Mouse (Mus musculus): ENCODE data around the gene Mast4.

Mast4 gene

DNA sequence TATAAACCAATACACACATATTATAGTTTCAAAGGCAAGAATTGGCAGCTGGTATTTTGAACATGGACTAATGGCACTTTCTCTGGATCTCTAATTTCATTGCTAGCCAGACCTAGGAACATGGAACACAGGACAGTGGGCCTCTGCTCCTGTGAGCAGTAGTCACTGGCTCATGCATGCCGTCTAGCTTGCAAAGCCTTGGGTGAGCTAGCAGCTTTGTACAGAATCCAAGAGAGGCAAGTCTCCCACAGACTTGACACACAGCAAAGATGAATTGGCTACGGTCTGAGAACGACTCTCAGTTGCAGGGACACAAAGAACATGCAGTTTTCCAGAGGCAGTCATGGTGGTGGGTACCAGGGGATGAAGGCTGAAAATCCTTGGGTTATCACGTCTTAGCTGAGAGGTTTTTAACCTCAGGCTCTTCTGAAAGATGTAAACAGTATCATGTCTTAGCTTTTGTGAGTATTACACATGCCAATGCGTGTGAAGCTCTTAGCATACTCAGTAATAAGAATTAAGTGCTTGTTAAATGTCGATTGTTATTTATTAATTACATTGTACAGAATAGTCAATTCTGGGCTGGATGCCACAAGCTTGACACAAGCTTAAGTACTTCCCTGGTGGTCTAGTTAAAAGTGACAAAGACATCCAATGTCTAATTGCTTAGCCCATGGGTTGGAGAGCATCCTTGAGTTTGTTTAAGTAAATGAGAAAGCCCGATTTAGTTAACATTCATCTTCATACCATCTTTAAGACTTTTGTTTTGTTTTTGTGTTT is 550.6 kb downstream of the Mast4 start:
- no peak for DNase-seq (ENCODE audit: low spot score)

GRCm38 (mm10) chr13:102779275-102779674 is 555.0 kb downstream of the Mast4 start:
- DNase-seq (ENCODE audit: low spot score): no peak

- DNase-seq (ENCODE audit: low spot score): no peak
Observed at GRCm38 (mm10) chr13:102778859-102779258, 555.4 kb downstream of the Mast4 start.

DNA sequence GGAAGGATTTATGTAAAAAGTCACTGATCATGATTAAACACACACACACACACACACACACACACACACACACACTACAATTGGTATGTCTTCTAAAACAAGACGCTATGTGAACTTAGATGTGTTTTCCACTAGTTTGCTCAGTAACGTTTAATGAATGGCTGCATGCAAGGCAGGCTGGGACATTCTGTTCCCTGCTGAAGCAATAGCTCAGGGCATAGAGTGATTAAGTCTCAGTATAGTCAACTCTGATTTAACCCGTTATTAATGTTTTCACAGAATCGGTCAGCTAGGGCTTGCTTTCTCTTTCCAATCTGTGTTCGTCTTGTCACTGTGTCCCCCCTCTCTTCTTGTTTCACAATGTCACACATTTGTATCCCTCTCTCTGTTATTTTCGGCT is 558.8 kb downstream of the Mast4 start:
- DNase-seq (ENCODE audit: low spot score): no peak

DNA sequence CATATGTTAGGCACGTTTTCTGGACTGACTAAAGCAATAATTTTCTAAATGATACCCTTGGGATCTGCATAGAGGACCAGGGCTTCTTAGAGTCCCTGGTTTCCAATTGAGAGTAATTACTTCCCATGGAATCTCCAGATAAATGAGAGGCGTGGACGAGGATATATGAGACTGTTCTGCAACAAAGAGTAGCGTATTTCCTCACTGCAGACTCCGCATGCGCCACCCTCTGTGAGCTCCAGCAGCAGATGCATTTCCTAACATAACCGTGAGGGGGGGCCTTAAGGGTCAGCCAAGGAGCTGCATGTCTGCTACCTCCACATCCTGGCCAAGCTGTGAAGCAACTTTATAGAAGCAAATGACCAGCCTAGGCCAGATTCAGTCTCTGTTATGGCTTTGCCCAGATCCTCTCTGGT is 559.5 kb downstream of the Mast4 start:
- no peak for DNase-seq (ENCODE audit: low spot score)

DNA sequence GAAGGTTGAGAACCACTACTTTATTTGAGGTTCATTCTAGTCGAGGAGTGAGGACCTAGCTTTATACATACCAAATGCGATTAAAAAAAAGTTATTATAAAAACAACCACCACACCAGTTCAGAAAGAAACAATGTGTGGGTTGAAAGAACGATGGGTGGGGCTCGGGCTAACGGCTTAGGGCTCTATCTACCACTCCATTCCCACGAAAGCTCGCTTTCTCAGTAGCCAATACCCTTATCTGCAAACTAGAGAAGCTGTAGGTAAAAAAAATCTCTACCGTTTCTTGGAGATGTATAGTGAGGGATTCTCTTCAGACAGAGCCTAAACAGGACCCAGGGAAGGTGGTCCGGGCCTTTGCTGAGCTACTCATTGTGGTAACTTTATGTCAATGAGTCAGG is 561.1 kb downstream of the Mast4 start:
- DNase-seq (ENCODE audit: low spot score): no peak

GRCm38 (mm10) chr13:102770194-102770593 is 564.1 kb downstream of the Mast4 start:
- DNase-seq (ENCODE audit: low spot score): no peak

GRCm38 (mm10) chr13:102768512-102768911 is 565.8 kb downstream of the Mast4 start:
- DNase-seq (ENCODE audit: low spot score): no peak

GRCm38 (mm10) chr13:102767110-102767509 is 567.2 kb downstream of the Mast4 start:
- no peak for DNase-seq (ENCODE audit: low spot score)

DNA sequence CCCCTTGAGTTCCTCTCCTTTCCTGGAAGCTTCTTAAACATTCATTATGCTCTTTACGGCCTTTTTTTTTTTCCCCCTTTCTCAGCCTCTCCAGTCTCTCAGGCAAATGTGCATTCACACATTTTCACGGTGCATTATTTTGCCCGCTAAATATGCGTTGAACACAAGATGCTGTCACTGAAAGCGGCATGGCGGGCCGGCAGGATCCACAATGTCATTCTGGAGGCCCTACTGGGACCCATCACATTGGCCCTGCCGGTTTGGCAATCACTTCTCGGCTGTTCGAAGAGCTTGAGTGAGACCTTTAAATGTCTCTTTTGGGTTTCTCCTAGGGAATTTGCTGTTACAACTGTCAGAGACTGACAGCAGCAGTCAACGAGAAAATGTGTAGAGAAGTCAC is 569.1 kb downstream of the Mast4 start:
- no peak for DNase-seq (ENCODE audit: low spot score)

- no peak for DNase-seq (ENCODE audit: low spot score)
Observed at GRCm38 (mm10) chr13:102764218-102764617, 570.1 kb downstream of the Mast4 start.

DNA sequence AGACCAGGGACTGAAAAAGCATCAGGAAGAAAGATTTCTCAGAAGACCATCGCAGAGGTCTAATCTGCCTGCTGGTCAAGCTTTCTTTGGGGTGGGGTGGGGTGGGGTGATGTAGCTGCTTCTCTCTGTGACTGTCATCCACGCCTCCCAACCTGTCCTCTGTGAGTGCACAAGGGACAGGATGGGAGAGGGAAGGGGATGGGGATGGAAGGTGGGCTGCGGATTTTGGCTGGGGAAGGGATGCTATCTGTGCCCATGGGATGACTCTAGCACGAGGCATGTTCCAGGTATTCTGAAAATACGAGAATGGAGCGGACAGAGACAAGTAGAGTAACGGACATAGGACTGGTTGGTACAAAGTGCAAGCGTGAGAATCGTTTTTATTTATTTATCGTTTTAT is 572.1 kb downstream of the Mast4 start:
- DNase-seq (ENCODE audit: low spot score): no peak

DNA sequence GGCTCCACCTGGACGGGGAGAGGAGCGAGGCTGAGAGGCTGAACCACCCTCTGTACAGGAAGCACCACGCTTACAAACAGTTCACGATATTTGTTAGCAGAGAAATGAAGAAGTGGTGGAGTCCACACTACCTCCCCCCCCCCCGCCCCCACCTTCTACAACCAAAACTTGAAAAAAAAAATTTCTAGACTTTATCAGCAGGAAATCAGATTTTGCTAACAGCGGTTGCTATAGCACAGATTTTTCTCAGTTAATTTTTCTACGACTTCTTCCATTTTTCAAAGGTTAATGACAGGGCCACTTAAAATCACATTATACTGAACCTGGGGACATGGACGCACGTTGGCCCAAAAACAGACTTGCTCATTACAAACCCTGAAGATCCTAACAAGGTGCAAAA is 572.9 kb downstream of the Mast4 start:
- DNase-seq (ENCODE audit: low spot score): no peak

- no peak for DNase-seq (ENCODE audit: low spot score)
Observed at GRCm38 (mm10) chr13:102758021-102758420, 576.3 kb downstream of the Mast4 start.

- no peak for DNase-seq (ENCODE audit: low spot score)
Observed at GRCm38 (mm10) chr13:102756071-102756470, 578.2 kb downstream of the Mast4 start.

DNA sequence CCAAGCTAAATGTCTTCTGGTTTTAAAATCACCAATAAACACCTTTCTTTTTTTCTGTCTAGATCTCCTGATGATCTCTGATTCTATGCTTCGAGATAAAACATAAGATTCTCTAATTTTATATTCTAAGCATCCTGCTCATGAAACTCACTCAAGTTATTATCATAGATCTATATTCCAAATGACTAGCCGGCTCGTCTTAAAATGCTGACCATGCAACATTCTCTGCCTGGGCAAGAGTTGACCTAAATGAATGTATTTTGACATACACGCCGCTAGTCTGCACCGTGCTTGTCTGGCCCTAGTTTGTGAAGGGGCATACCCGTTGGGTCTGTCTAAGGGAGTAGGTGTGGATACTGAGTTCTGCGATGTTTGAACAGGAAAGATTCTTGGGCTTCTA is 579.2 kb downstream of the Mast4 start:
- DNase-seq (ENCODE audit: low spot score): no peak

- no peak for DNase-seq (ENCODE audit: low spot score)
Observed at GRCm38 (mm10) chr13:102753714-102754556, 580.4 kb downstream of the Mast4 start.

DNA sequence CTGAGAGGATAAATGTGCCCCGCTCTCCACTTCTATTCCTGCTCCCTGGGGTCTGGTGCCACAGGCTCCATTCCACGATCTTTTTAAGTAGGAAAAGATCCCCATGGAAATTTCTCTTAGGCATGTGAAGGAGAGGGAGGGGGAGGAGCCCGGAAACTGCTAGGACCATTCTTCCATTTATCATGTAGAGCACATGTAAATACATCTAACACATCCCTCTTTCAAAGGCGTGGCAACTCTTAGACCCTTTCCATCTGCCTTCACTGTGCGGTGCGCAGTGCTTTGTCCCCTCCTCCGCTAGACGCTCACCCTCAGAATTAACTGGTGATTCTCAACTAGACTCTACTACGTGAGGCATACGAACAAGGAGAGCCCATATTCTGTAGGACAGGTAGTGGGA is 584.4 kb downstream of the Mast4 start:
- DNase-seq (ENCODE audit: low spot score): no peak

DNA sequence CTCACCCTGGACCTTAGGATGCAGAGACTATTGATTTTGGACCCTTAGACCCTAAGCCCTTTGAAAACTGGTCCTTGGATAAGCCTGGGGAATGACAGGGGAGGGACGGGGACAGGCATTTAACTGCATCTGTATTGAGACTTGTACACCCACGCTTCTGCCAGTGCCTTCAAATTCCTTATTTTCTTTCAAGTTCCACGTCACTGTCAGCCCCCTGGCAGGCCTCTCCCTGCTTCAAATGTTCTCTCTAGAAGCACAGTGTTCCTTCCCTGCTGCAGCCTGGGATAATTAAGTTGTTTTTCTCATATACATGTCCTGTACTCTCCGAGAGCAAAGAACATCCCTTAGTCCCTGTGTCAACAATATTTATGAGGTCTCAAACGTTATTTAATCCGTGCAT is 585.1 kb downstream of the Mast4 start:
- no peak for DNase-seq (ENCODE audit: low spot score)

DNA sequence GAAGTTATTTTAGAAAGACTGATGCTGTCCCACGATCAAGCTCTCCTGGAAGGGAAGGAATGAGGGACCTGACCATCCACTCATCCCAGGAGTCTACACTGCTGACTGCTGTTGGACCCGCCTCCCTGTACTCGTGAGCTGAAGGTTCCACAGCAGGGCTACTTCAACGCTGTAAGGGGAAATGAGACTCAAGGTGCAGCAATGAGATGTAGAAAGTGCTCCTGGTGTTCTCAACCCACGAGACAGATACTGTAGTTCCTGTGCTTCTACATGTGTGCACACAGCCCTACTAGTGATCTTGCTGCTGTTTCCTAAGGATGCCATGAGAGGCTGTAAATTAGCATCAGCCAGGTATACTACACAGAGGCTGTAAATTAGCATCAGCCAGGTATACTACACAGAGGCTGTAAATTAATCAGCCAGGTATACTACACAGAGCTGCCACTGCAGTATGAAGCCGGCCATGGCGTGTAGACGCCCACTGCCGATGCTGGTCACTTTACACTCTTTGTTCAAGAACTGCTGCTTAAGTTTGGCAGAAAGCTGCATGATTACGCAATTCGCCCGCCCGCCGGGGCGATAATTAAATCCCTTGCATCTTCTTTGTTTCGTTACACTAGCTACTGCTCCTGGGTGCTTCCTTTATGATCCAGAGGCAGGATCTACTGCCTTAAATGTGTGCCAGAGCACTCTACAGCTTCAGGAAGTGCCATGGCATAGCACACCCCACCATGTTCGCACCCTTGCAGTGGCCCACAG is 587.3 kb downstream of the Mast4 start:
- no peak for DNase-seq (ENCODE audit: low spot score)

DNA sequence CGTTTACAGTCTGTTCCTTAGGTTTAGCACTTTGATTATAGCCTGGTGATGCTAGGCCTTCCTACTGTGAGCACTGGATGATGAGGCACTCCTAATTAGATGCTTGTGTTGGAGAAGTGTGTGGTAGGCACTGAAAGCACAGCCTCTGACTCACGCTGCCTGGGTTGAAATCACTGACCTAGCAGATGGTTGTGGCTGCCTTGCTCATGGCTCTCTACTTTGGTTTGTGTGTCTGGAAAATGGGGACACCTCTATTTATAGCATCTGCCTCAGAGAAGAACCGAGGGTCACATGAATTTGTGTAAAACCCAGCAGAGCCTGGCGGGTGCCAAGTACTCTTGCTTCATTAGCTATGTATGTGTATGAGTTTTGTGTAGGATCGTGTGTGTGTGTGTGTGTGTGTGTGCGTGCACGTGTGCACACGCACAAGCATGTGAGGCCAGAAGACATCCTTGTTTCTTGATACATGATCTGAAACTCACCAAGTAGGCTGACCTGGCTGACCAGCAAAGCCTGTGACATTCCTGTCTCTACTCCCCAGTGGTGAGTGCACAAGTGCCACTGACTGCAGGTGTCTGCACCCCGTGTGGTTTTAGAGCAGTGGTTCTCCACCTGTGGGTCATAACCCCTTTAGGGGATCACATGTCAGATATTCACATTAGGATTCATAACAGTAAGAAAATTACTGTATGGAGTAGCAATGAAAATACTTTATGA is 588.5 kb downstream of the Mast4 start:
- DNase-seq (ENCODE audit: low spot score): no peak

- no peak for DNase-seq (ENCODE audit: low spot score)
Observed at GRCm38 (mm10) chr13:102745270-102745600, 589.1 kb downstream of the Mast4 start.
